Mouse (Mus musculus) liver, postnatal 0 days (tissue): ENCODE results near the gene Zcchc7. TPM values are rescaled to one million over a fixed set of nuclear protein-coding genes. Genes with fewer than 3 reads are reported as not detected.

Experiments used
- ATAC-seq: fragments of 200-750 bp; cut with Nextera tagmentation; 2 replicates; pipeline ENCODE4 v1.8.0; 2017; ENCODE audit warnings: mild to moderate bottlenecking, moderate library complexity
- DNase-seq: peaks from one replicate; pipeline ENCODE4 v3.0.0-alpha.2; 2016
- H3K27ac ChIP-seq: fragments of 300-500 bp; sonication (generic); 2 replicates; pipeline ENCODE4 v1.5.1; 2014; ENCODE audit warnings: antibody characterized with exemption, moderate library complexity, mild to moderate bottlenecking, low read depth
- H3K27me3 ChIP-seq: fragments of 300-500 bp; sonication (generic); 2 replicates; pipeline ENCODE4 v1.6.1; 2014; ENCODE audit warnings: low read length, control low read depth, mixed read lengths; ENCODE audit not compliant: insufficient read depth
- H3K36me3 ChIP-seq: fragments of 300-500 bp; sonication (generic); replicated peaks from 2 replicates; pipeline ENCODE4 v1.6.1; 2014; ENCODE audit warnings: mild to moderate bottlenecking, control low read depth, low read length, moderate library complexity, mixed read lengths; ENCODE audit not compliant: insufficient read depth
- H3K4me1 ChIP-seq: fragments of 300-500 bp; sonication (generic); 2 replicates; pipeline ENCODE4 v1.6.1; 2014; ENCODE audit warnings: antibody characterized with exemption, mild to moderate bottlenecking, control low read depth; ENCODE audit not compliant: insufficient read depth
- H3K4me2 ChIP-seq: fragments of 300-500 bp; sonication (generic); 2 replicates; pipeline ENCODE4 v1.6.1; 2014; ENCODE audit warnings: low read depth, mild to moderate bottlenecking, low read length, moderate library complexity, mixed read lengths
- H3K4me3 ChIP-seq: fragments of 300-500 bp; sonication (generic); 2 replicates; pipeline ENCODE4 v1.5.1; 2014; ENCODE audit warnings: low read depth, low read length
- H3K9ac ChIP-seq: fragments of 300-500 bp; sonication (generic); replicated peaks from 2 replicates; pipeline ENCODE4 v1.6.1; 2014; ENCODE audit warnings: mild to moderate bottlenecking, moderate library complexity
- H3K9me3 ChIP-seq: fragments of 300-500 bp; sonication (generic); 2 replicates; pipeline ENCODE4 v1.6.1; 2016; ENCODE audit warnings: mild to moderate bottlenecking, control low read depth, low read length, mixed read lengths
- CTCF ChIP-seq: sonication (generic); IDR thresholded peaks from 2 replicates; pipeline ENCODE4 v1.5.1; 2016; ENCODE audit warnings: antibody characterized with exemption, low read depth
- EP300 ChIP-seq: IDR thresholded peaks from 2 replicates; pipeline ENCODE4 v1.6.1; 2016; ENCODE audit warnings: antibody characterized with exemption, low read depth, mild to moderate bottlenecking
- WGBS: fragments of 180-500 bp; shearing (Covaris S2); extraction: QIAGEN DNeasy Blood & Tissue Kit; methylation state at CpG from one replicate; pipeline ENCODE4 v1.1.7; 2014; ENCODE audit not compliant: insufficient replicate concordance; 5-methylcytosine and 5-hydroxymethylcytosine counted together
- polyA plus RNA-seq: library from polyadenylated mRNA; unstranded; fragments of >200 nt; fragmentation: Nextera tagmentation; extraction: Ambion mirVana; gene quantifications from 2 replicates; pipeline ENCODE4 v1.2.1, GENCODE M21; 2015

Zcchc7 gene
- polyA plus RNA-seq, 1 experiment from 2014 or later = 19.6 TPM

DNA sequence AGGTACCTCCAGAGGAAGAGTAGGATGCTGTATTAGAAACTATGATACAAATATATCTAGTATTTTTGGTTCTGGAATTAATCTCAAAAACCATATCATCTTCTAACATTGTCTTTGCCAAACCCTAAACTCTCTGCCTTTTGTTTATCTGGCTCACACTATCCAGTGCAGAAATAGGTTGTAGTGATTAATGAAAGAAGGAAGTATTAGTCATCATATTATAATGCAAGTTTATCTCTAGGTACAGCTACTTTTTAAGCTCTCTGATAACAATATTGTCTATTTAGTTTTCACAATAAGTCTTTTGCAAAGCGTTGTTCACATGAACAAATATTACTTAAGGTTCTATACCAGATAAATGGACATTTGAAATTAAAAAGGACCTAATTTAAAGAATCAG, 57.2 kb downstream of the Zcchc7 start:
- Histone ChIP-seq H3K4me2 (no peak overlapping the region), H3K36me3 (no peaks in the 10 kb centered on the region), H3K4me3 (no peak overlapping the region), H3K9me3 (no peaks in the 10 kb centered on the region), H3K27ac (no peak overlapping the region), H3K27me3 (no peaks in the 10 kb centered on the region), H3K4me1 (peaks cover 4% of the 10 kb centered on the region; the same call in 1 of the 2 replicates), H3K9ac (no peak overlapping the region)
- DNase-seq (no peak), ATAC-seq (no peak)
- TF ChIP-seq EP300 = peak; percentile 49
- no peak for TF ChIP-seq CTCF
- WGBS = 41% methylated on average over 1 of the region's 1 CpGs

DNA sequence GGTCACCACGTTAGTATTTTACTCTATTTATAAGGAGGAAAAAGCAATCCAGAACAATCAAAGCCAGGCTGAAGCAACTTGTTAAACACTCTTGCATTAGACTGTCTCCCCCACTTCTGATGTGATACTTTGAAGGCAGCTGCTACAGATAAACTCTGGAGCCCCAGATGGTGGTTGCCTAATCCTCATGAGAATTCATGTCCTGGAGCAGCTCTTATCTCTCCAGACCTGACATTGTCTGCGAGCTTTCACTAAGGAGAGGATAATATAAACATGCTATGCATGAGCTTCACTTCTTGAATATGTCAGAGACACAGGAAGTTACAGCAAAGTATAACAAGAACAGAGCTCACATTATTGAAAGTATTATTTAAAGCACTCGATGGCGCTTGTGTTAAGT, 58.1 kb downstream of the Zcchc7 start:
- H3K9me3 ChIP-seq = no peaks in the 10 kb centered on the region
- H3K27ac ChIP-seq = no peak overlapping the region
- no peak overlapping the region for H3K4me3 ChIP-seq
- DNase-seq = no peak
- peak; percentile 49 for ATAC-seq
- TF ChIP-seq CTCF (no peak), EP300 (peak; percentile 59; the same call in 1 of the 2 replicates)
- no peaks in the 10 kb centered on the region for H3K27me3 ChIP-seq
- WGBS = 34% methylated on average over 4 of the region's 4 CpGs
- no peak overlapping the region for H3K4me2 ChIP-seq
- no peaks in the 10 kb centered on the region for H3K36me3 ChIP-seq
- peaks cover 4% of the 10 kb centered on the region; the same call in 1 of the 2 replicates for H3K4me1 ChIP-seq
- no peak overlapping the region for H3K9ac ChIP-seq

DNA sequence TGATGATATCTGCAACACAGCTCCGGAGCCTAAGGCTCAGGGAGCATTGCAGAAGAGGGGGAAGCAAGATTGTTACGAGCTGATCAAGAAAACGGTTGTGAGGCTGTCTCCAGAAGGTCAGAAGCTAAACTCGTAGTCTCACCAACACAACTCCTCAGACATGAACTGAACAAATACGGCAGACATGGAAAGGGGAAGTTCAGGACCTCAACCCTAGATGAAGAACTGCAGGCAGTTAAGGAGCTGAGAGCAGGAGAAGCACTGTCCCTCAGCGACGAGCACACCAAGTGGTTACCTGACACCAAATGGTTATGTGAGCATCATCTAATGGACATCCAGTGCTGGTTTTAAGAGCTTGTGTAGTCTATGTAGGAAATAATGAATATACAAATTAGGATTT, 60.9 kb downstream of the Zcchc7 start:
- 35% methylated on average over 7 of the region's 7 CpGs for WGBS
- no peaks in the 10 kb centered on the region for H3K36me3 ChIP-seq
- no peaks in the 10 kb centered on the region for H3K9me3 ChIP-seq
- peaks cover 4% of the 10 kb centered on the region; the same call in 1 of the 2 replicates for H3K4me1 ChIP-seq
- no peaks in the 10 kb centered on the region for H3K27me3 ChIP-seq
- ATAC-seq = no peak
- H3K27ac ChIP-seq = no peak overlapping the region
- H3K4me2 ChIP-seq = no peak overlapping the region
- no peak overlapping the region for H3K4me3 ChIP-seq
- TF ChIP-seq CTCF = no peak
- TF ChIP-seq EP300 = no peak
- H3K9ac ChIP-seq = no peak overlapping the region
- no peak for DNase-seq

DNA sequence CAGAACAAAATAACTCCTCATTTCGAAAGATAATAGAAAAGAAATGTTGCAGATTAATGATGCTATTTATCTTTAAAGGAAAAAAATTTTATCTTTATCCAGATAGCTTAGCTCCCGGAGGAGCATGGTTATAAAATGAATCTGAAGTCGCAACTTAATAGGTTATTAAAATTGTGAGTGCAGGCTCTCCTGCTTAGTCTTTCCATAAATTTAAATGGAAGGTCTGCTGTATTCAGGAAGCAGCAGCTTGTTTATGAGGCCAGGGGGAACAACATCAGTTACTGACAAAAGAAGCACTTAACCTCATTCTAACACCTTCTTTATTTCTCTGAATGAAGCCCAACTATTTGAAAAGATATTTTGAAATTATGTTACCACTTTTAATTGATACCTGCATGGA, 74.9 kb downstream of the Zcchc7 start:
- DNase-seq (no peak), ATAC-seq (no peak)
- no peak overlapping the region for H3K4me3 ChIP-seq
- no peaks in the 10 kb centered on the region for H3K9me3 ChIP-seq
- H3K36me3 ChIP-seq = no peaks in the 10 kb centered on the region
- H3K27ac ChIP-seq = no peak overlapping the region
- H3K4me1 ChIP-seq = no peaks in the 10 kb centered on the region
- no peak overlapping the region for H3K4me2 ChIP-seq
- TF ChIP-seq EP300 = no peak
- TF ChIP-seq CTCF = no peak
- H3K9ac ChIP-seq = no peak overlapping the region
- WGBS = 74% methylated on average over 3 of the region's 3 CpGs
- no peaks in the 10 kb centered on the region for H3K27me3 ChIP-seq

DNA sequence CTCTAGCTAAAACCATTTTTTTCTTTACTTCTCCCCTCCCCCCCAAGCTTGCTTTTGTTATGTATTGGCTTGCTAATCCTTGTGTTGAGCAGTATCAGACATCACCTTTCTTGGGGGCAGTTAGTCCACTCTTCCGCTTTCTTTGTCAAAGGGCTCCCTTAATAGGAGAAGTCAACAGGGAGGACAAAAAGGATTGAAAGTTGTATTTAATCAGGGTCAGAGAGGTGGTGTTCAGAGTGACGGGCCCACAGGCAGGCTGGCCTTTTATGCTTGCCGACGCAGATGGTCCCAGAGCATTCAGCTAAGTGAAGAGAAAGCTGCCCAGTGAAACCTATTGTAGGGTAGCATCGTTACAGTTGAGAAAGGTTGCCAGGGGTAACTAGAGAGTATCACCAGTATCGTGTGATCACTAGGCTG, 96.2 kb downstream of the Zcchc7 start:
- no peak for TF ChIP-seq CTCF
- TF ChIP-seq EP300 = no peak
- H3K27ac ChIP-seq = no peak overlapping the region
- DNase-seq = no peak
- H3K4me2 ChIP-seq = no peak overlapping the region
- 69% methylated on average over 6 of the region's 6 CpGs for WGBS
- H3K4me3 ChIP-seq = no peak overlapping the region
- no peaks in the 10 kb centered on the region for H3K4me1 ChIP-seq
- H3K9ac ChIP-seq = no peak overlapping the region
- H3K36me3 ChIP-seq = no peaks in the 10 kb centered on the region
- ATAC-seq = no peak
- no peaks in the 10 kb centered on the region for H3K27me3 ChIP-seq
- no peaks in the 10 kb centered on the region for H3K9me3 ChIP-seq

DNA sequence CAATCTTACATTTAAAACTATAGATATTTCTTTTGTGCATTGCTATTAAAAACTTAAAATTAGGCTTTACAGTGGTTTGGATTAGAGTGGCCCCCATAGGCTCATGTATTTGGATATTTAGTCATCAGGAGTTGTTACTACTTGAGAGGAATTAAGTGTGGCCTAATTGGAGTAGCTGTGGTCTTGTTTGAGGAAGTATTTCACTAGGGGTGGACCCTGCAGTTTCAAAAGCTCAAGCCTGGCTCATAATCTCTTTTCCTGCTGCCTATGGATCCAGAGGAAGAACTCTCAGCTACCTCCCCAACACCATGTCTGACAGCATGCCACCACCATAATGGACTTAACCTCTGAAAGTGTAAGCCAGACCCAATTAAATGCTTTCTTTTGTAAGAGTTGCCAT, 115.9 kb downstream of the Zcchc7 start:
- Histone ChIP-seq H3K4me3 (no peak overlapping the region), H3K27ac (no peak overlapping the region), H3K4me1 (no peaks in the 10 kb centered on the region), H3K36me3 (no peaks in the 10 kb centered on the region), H3K27me3 (no peaks in the 10 kb centered on the region), H3K9ac (no peak overlapping the region), H3K9me3 (no peaks in the 10 kb centered on the region), H3K4me2 (no peak overlapping the region)
- DNase-seq (no peak), ATAC-seq (no peak)
- TF ChIP-seq EP300 (no peak), CTCF (no peak)

DNA sequence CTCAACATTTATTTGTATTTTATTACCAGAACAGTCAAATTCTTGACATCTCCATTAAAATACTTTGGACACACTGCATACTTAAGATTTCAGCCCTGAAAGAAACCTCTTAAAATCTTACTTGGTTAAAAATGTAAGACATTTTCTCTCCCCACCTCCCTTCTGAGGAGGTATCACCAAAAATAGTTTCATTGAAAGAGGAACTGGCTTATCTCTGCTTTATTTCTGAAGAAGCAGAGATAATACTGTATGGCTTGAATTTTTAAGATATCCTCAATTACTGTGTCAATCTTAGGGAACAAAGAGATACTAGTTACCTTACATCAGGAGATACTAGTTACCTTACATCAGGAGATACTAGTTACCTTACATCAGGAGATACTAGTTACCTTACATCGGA, 116.4 kb downstream of the Zcchc7 start:
- no peaks in the 10 kb centered on the region for H3K27me3 ChIP-seq
- no peaks in the 10 kb centered on the region for H3K36me3 ChIP-seq
- no peak overlapping the region for H3K4me2 ChIP-seq
- no peaks in the 10 kb centered on the region for H3K9me3 ChIP-seq
- no peak overlapping the region for H3K27ac ChIP-seq
- no peak overlapping the region for H3K9ac ChIP-seq
- ATAC-seq (no peak), DNase-seq (no peak)
- 65% methylated on average over 1 of the region's 1 CpGs for WGBS
- TF ChIP-seq CTCF (no peak), EP300 (no peak)
- H3K4me1 ChIP-seq = no peaks in the 10 kb centered on the region
- no peak overlapping the region for H3K4me3 ChIP-seq
